Mouse (Mus musculus) Patski (cell line): ENCODE measurements at regions not wholly inside any gene's neighbourhood (a gene's known extent, or its start where the extent isn't known, plus 50 kb on each side); places are given as distances from the start of the nearest gene placed in this dataset.
"Not testable (repeated sequence)": the region's sequence is repeated elsewhere in the genome, so short reads cannot be mapped to it uniquely, and the experiment has no call there.

ENCODE experiments used
- ATAC-seq: fragments of 100-300 bp; one replicate; pipeline ENCODE4 v1.8.0; 2021
- CTCF ChIA-PET: fragments of 350-600 bp; sonication (Branson Sonifier 250); formaldehyde crosslinking; loops from one replicate; lab custom pipeline; 2022; ENCODE audit warnings: inconsistent platforms; lab: Charles Lee
- POLR2A ChIA-PET: fragments of 350-600 bp; sonication (Branson Sonifier 250); formaldehyde crosslinking; loops from one replicate; lab custom pipeline; 2022; ENCODE audit warnings: antibody characterized with exemption, inconsistent platforms; lab: Charles Lee
- DNase-seq: peaks from one replicate; pipeline ENCODE4 v3.0.0-alpha.2; 2011; ENCODE audit warnings: low read depth, low spot score
- H3K27me3 ChIP-seq: fragments of 371-371 bp; one replicate; pipeline ENCODE4 v1.5.1; 2021
- CTCF ChIP-seq: fragments of 100-300 bp; IDR thresholded peaks from one replicate; pipeline ENCODE4 v1.5.1; 2021
- in situ Hi-C: fragments of 300-500 bp; cut with MboI; formaldehyde crosslinking; loops from 3 replicates; pipeline ENCODE4 v1.11.1; 2018; ENCODE audit warnings: low pct_unique_long_range_greater_than_20kb, mixed read lengths

GRCm38 (mm10) chr12:113597163-113597562 lies 53.5 kb downstream of the Adam6a start:
- POLR2A ChIA-PET, ATAC-seq: not testable (repeated sequence)

GRCm38 (mm10) chr12:113610924-113611323 lies 67.2 kb downstream of the Adam6a start:
- no peak for TF ChIP-seq CTCF
- CTCF ChIA-PET = no interaction called here
- in situ Hi-C loops = no loop called here
- DNase-seq = no peak
- H3K27me3 ChIP-seq = no peaks in the 10 kb centered on the region
- POLR2A ChIA-PET = no interaction called here
- no peak for ATAC-seq

More at GRCm38 (mm10) chr12:113597163-113597562, 53.5 kb downstream of the Adam6a start:
- in situ Hi-C loops, CTCF ChIA-PET, DNase-seq, H3K27me3 ChIP-seq: not testable (repeated sequence)

DNA sequence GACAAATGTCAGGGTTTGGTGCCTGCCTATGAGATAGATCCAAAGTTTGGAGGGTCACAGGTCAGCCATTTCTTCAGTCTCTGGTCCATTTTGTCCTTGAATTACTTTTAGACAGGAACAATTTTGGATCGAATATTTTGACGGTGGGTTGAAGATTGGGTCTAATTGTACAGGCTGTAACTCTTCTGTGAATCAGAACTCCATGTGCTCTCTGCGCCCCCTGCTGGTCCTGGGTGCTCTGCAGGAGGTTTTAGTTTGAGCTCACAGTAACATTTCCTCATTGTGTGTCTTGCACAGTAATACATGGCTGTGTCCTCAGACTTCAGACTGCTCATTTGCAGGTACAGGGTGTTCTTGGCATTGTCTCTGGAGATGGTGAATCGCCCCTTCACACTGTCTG lies 81.5 kb downstream of the Adam6a start:
- CTCF ChIA-PET, in situ Hi-C loops, POLR2A ChIA-PET, H3K27me3 ChIP-seq, ATAC-seq, DNase-seq: not testable (repeated sequence)

GRCm38 (mm10) chr12:113630803-113631202 lies 87.1 kb downstream of the Adam6a start:
- ATAC-seq, DNase-seq, CTCF ChIA-PET, H3K27me3 ChIP-seq, POLR2A ChIA-PET: not testable (repeated sequence)
- in situ Hi-C loops = loop anchor here (5.0 kb wide), 1 partner anchor 81 kb away; no protein-coding TSS in a partner anchor
